Mouse (Mus musculus) embryonic facial prominence, embryonic 12.5 days (tissue): ENCODE data around the gene Ak9. TPM values are rescaled to one million over a fixed set of nuclear protein-coding genes. Genes with fewer than 3 reads are reported as not detected.

ENCODE experiments used
- ATAC-seq: fragments of 200-750 bp; cut with Nextera tagmentation; 2 replicates; pipeline ENCODE4 v1.8.0; 2017; ENCODE audit not compliant: insufficient number of reproducible peaks, insufficient read depth, low FRiP score, low TSS enrichment
- H3K27ac ChIP-seq: fragments of 300-500 bp; sonication (generic); 2 replicates; pipeline ENCODE4 v1.5.1; 2016; ENCODE audit warnings: mild to moderate bottlenecking
- H3K27me3 ChIP-seq: fragments of 300-500 bp; sonication (generic); 2 replicates; pipeline ENCODE4 v1.6.1; 2016; ENCODE audit warnings: mild to moderate bottlenecking, moderate library complexity
- H3K36me3 ChIP-seq: fragments of 300-500 bp; sonication (generic); 2 replicates; pipeline ENCODE4 v1.6.1; 2016; ENCODE audit warnings: mild to moderate bottlenecking
- H3K4me1 ChIP-seq: fragments of 300-500 bp; sonication (generic); 2 replicates; pipeline ENCODE4 v1.6.1; 2016
- H3K4me2 ChIP-seq: fragments of 300-500 bp; sonication (generic); replicated peaks from 2 replicates; pipeline ENCODE4 v1.6.1; 2016; ENCODE audit warnings: mild to moderate bottlenecking, moderate library complexity
- H3K4me3 ChIP-seq: fragments of 300-500 bp; sonication (generic); 2 replicates; pipeline ENCODE4 v1.5.1; 2016; ENCODE audit warnings: mild to moderate bottlenecking
- H3K9ac ChIP-seq: fragments of 300-500 bp; sonication (generic); 2 replicates; pipeline ENCODE4 v1.6.1; 2016; ENCODE audit warnings: mild to moderate bottlenecking, moderate library complexity
- H3K9me3 ChIP-seq: fragments of 300-500 bp; sonication (generic); 2 replicates; pipeline ENCODE4 v1.6.1; 2016; ENCODE audit warnings: mild to moderate bottlenecking, moderate library complexity
- WGBS: fragments of 180-500 bp; shearing (Covaris S2); methylation state at CpG from one replicate; pipeline ENCODE4 v1.1.7; 2016; 5-methylcytosine and 5-hydroxymethylcytosine counted together
- polyA plus RNA-seq: library from polyadenylated mRNA; unstranded; fragments of >200 nt; fragmentation: Nextera tagmentation; extraction: Ambion mirVana; gene quantifications from 2 replicates; pipeline ENCODE4 v1.2.1, GENCODE M21; 2016

Ak9 gene
- polyA plus RNA-seq, 1 experiment from 2014 or later, result 0.04 TPM

DNA sequence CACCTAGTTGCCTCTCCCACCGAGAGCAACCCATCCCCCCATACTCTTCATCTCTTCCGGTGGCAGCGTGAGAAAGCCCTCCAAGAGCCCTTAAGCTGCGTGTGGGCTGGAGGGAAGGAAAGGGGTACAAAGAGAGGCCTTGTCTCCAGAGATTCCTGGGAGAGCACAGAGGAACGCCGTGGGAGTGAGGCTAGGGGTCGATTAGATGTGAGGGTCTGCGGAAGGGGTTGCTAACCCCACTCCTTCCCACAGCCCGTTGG lies 173.2 kb downstream of the Ak9 start:
- Histone ChIP-seq H3K27me3 (no peaks in the 10 kb centered on the region), H3K4me3 (peak overlapping the region; percentile 64), H3K27ac (peak overlapping the region; percentile 65), H3K9me3 (no peaks in the 10 kb centered on the region), H3K4me2 (peak overlapping the region; percentile 82), H3K9ac (peak overlapping the region; percentile 69), H3K36me3 (peaks cover 25% of the 10 kb centered on the region), H3K4me1 (peaks cover 10% of the 10 kb centered on the region)
- ATAC-seq, result 0 out of 2 replicates have a peak, but pooled peaks have one; percentile 10
- WGBS, result 0% methylated on average over 9 of the region's 9 CpGs

DNA sequence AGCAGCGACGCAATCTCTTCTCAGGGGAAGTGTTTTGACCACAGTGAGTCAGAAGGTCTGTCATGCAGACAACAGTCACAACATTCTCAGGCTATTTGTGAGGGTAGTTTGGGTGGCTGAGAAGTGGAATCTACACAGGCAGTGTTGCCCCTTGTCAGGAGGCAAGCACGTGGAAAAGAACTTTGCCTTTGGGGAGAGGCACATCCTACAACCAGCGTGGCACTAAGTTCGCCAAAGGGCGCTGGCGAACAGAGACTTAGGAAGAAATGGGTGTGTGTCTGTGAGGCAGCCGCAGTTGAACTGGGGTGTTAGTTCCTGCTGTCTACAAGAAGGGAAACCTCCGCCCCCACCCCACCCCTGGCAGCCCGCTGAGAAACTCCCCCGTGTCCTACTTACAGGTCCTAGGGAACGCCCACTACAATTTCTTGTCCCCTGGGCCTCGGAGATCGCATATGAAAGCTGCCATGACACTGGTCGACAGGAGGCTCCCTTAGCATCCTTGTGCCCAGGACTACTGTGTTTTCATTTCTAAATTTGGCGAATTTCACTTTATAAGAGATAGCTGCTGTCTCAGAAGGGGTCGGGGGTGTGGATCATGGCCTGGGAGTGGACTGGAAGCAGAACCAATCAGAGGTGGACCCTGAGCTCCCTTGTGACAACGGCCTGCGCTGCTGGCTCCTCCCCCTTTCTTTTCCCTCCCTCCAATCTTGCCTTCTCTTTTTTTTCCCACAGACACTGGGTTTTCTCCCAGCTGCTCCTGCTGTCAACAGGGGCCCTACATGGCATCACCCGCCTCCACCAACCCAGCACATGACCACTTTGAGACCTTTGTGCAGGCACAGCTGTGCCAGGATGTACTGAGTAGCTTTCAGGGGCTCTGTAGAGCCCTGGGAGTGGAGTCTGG lies 173.8 kb downstream of the Ak9 start:
- no peaks in the 10 kb centered on the region for H3K9me3 ChIP-seq
- WGBS, result 4% methylated on average over 20 of the region's 20 CpGs
- peak overlapping the region; percentile 65 for H3K27ac ChIP-seq
- peaks cover 10% of the 10 kb centered on the region for H3K4me1 ChIP-seq
- H3K9ac ChIP-seq, result peak overlapping the region; percentile 69
- peak overlapping the region; percentile 64 for H3K4me3 ChIP-seq
- H3K4me2 ChIP-seq, result peak overlapping the region; percentile 82
- peak; percentile 57; the same call in 1 of the 2 replicates for ATAC-seq
- H3K27me3 ChIP-seq, result no peaks in the 10 kb centered on the region
- peaks cover 31% of the 10 kb centered on the region for H3K36me3 ChIP-seq

DNA sequence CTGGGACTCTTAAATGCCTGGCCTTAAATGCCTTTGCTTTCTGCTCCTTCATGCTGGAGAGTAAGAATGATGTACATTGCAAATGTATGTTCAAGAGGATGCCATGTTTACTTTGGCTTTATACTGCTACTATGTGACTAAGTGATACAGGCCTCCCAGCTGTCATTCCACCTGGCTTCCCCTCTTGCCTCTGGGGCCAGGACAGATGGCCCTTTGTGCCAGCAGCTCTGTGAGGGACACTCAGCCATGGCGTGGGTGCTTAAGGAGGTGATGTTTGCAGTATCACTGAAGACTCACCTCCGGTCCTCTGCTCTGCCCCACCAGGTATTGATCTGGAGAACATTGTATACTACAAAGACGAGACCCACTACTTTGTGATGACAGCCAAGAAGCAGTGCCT lies 176.2 kb downstream of the Ak9 start:
- ATAC-seq, result no peak
- 89% methylated on average over 3 of the region's 3 CpGs for WGBS
- H3K4me1 ChIP-seq, result peaks cover 10% of the 10 kb centered on the region
- H3K4me3 ChIP-seq, result no peak overlapping the region
- H3K9me3 ChIP-seq, result no peaks in the 10 kb centered on the region
- H3K36me3 ChIP-seq, result peaks cover 55% of the 10 kb centered on the region
- H3K9ac ChIP-seq, result no peak overlapping the region
- H3K27ac ChIP-seq, result no peak overlapping the region
- H3K27me3 ChIP-seq, result no peaks in the 10 kb centered on the region
- H3K4me2 ChIP-seq, result no peak overlapping the region

DNA sequence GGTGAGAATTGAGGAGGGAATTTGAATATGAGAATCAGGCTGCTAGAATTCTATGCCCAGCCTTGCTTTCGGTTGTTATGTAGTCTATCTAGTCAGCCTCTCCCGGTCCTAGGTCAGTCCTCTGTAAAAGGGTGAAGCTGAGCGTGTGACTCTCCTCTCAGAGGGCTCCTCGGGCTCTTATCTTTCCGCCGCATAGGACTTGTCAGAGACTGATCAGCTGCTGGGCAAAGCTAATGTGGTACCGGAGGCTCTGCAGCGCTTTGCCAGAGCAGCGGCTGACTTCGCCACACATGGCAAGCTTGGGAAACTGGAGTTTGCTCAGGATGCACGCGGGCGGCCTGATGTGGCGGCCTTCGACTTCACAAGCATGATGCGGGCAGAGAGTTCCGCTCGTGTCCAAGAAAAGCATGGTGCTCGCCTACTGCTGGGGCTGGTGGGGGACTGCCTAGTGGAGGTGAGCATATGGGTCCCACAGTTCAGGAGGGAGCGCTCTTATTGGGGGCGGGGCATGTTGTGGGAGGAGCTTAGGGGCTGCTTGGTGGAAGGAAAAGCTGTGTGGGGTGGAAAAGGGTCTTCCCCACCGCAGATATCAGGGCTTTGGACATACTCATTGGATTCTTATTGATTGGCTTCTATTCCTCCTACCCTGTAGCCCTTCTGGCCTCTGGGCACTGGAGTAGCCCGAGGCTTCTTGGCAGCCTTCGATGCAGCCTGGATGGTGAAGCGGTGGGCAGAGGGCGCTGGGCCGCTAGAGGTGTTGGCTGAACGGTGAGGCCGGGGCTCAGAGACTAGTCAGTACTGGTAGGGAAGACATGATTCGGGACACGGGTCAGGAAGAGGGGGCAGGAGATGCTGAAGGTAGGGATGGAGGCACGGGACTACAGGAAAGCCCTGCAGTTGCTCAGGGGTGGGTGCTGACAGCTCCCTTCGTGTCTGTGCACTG lies 177.4 kb downstream of the Ak9 start:
- H3K36me3 ChIP-seq, result peaks cover 68% of the 10 kb centered on the region
- no peak for ATAC-seq
- H3K27ac ChIP-seq, result no peak overlapping the region
- no peak overlapping the region for H3K9ac ChIP-seq
- H3K4me1 ChIP-seq, result peaks cover 6% of the 10 kb centered on the region
- H3K4me2 ChIP-seq, result no peak overlapping the region
- no peaks in the 10 kb centered on the region for H3K27me3 ChIP-seq
- 72% methylated on average over 33 of the region's 33 CpGs for WGBS
- no peaks in the 10 kb centered on the region for H3K9me3 ChIP-seq
- H3K4me3 ChIP-seq, result no peak overlapping the region

DNA sequence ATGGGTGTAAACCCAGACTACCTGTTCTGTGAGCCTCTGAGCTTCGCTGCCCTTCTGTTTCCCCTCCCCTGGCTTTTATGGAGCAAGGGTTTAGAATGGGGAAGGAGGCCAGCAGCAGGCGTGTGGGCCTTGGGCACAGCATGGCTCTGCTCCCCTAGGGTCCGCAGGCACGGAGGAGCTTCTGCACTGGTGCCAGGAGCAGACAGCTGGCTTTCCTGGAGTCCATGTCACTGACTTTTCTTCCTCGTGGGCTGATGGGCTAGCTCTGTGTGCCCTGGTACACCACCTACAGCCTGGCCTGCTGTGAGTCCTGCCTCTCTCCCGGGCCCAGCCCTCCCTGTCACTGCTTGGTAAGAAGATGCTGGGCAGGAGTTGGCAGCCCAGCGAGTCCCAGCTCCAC lies 178.7 kb downstream of the Ak9 start:
- no peaks in the 10 kb centered on the region for H3K27me3 ChIP-seq
- no peak overlapping the region for H3K4me2 ChIP-seq
- 87% methylated on average over 7 of the region's 7 CpGs for whole genome bisulfite sequencing
- ATAC-seq, result no peak
- peaks cover under 1% of the 10 kb centered on the region for H3K4me1 ChIP-seq
- peaks cover 80% of the 10 kb centered on the region for H3K36me3 ChIP-seq
- H3K9me3 ChIP-seq, result no peaks in the 10 kb centered on the region
- H3K4me3 ChIP-seq, result no peak overlapping the region
- no peak overlapping the region for H3K27ac ChIP-seq
- H3K9ac ChIP-seq, result no peak overlapping the region

Other genes starting within 250 kb of the Ak9 start
- not detected in 2 replicates for gene Gpr6, start 231.7 kb upstream of the Ak9 start, polyA plus RNA-seq
- 13.3 and 15.2 TPM in 2 replicates for gene Fig4, start 720 bp upstream of the Ak9 start, polyA plus RNA-seq
- 21.6 and 23.9 TPM in 2 replicates for gene Zbtb24, start 146.4 kb downstream of the Ak9 start, polyA plus RNA-seq
- 50.8 and 55.6 TPM in 2 replicates for gene Mical1, start 172.3 kb downstream of the Ak9 start, polyA plus RNA-seq
- gene Smpd2, start 186.4 kb downstream of the Ak9 start, polyA plus RNA-seq, result 57.9 and 59.8 TPM in 2 replicates
- gene Ppil6, start 186.5 kb downstream of the Ak9 start, polyA plus RNA-seq, result 0.55 and 1.2 TPM in 2 replicates
- gene Cd164, start 215.4 kb downstream of the Ak9 start, polyA plus RNA-seq, result 164 and 178 TPM in 2 replicates